Mouse (Mus musculus) ZHBTc4 (cell line): ENCODE results near the gene Cpne4.
A peak's percentile ranks its signal among the peaks of the same experiment; 100 is the strongest.

ENCODE experiments used
- DNase-seq: peaks from one replicate; pipeline ENCODE4 v3.0.0-alpha.2; 2011; ENCODE audit warnings: low read depth, low spot score

Cpne4 gene

DNA sequence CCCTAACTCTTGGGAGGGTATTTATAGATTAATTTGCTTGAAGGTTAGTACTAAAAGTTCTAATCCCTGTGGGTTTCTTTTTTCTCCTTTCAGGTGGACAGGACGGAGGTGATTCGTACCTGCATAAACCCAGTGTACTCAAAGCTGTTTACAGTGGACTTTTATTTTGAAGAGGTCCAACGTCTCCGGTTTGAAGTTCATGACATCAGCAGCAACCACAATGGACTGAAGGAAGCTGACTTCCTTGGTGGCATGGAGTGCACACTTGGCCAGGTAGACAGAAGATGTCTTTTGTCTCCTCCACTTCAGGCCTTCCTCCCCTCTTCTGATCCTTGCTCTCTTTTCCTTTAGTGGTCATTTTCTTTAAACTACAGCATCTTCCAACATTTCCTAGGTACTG lies 325.5 kb downstream of the Cpne4 start:
- no peak for DNase-seq

DNA sequence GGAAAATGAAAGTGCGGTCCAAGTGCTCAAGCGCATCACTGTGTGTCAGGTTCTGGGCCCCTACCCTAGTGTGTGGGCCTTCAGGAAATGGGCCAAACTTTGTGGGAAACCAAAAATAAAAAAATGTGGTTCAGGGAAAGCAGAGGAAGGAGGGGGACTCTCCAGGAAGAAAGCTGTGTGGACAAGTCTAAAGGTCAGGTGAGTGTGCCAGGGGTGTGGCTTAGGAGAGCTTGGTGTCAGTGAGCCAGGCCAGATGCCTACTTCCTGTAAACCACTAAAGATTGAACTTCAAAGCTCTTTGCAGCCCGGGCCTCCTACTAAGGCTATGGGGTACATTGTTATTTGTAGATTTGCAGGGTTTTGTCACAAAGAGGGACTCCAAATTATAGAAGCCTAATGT lies 327.1 kb downstream of the Cpne4 start:
- DNase-seq = no peak

DNA sequence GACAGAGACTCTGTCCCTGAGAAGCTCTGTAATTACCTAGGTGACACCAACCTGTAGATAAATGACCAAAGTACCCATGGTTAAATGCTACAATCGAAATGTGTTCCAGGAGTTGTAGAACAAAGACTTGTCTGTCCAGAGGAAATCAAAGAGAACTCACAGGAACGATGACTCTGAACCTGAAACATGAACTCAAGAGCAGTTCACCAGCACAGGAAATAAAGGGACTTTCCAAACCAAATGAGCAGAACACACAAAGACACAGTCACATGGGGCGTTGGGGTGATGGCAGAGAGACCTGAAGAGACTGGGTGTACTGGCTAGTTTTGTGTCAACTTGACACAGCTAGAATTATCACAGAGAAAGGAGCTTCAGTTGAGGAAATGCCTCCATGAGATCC lies 329.9 kb downstream of the Cpne4 start:
- no peak for DNase-seq

DNA sequence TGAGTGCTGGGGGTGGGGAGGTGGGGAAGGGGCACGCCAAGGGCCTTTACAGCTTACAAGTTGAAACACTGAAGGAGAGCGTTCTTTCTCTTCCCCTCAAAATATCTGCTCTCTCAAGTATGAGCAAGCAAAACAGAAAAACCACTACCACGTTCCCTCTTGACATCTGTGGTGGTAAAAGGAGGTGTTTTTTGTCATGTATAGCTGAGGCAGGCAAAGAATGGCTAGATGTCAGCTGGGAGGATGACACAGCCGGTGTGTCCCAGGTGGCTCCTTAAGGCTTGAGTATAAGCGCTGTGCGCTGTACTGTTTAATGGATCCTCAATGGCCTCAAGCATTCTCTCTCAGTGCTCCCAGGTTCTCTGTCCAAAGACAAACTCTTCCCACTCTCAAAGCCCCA lies 331.5 kb downstream of the Cpne4 start:
- DNase-seq = peak; percentile 15

DNA sequence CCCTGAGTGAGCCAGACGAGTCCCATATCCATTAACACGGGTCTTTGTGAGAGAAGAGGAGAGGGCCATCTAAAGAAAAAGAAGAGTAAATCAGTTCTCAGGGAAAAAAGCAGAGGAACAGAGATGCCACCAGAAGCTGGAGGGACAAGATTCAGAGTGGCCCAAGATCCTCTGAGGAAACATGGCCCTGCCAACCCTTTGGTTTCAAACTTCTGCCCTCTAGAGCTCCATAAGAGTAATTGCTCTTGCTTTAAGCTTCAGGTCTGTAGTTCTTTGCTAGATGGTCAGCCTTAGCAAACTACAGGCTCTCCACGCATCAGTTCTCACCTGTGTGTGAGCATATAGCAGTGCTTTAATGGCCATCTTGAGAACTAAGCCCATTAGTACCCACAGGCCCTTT lies 343.4 kb downstream of the Cpne4 start:
- DNase-seq = no peak

DNA sequence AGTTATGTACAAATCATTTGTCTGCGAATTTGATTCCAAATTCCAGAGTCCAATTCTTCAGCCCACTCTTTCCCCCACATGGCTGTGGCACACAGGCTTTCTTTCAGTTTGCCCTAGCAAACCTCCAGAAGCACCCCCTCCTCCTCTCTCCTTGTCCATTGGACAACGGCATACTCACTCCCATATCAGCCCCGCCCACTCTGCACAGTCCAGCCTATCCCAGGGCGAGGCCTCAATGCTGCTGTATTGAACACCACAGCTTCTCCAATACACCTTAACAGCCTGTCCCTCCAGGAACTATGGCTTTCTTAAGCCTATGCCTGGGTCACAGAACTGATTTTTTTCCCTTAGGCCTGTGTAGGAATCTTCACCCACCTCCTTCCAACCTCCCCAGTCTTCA lies 348.3 kb downstream of the Cpne4 start:
- DNase-seq = peak; percentile 29

DNA sequence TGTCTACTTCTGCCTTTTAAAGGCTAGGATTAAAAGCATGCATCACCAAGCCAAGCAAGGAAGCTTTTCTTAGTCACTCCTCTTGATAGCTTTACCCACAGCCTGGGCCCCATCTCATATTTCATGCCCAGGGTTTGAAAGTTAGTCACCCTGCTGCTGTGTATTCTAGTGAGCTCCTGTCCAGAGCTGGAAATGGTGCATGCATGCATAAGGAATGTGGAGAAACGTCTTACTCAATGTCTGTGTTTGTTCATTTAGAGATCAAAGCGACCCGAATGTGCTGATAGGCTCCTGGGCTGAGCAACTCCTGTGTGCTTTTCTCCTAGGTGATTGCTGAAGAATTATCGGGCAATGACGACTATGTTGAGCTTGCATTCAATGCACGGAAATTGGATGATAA lies 354.0 kb downstream of the Cpne4 start:
- DNase-seq = no peak

DNA sequence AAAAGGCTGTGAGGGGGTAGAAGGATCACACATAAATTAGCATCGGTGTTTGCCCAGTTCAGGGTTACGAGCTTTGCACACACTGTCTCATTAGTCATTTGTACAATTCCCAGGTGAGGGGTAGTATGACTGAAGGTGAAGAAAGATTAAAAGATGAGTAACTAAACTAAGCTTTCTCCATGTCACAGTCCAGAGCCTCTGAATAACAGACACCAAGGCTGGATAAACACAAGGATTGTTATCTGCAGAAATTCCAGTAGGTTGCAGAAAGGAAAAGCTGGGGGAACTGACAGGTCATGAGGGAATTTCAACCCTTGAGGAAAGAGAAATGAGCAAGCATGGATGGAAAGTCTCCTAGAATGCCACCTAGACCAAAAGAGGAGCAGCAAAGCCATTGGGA lies 354.7 kb downstream of the Cpne4 start:
- DNase-seq = no peak

DNA sequence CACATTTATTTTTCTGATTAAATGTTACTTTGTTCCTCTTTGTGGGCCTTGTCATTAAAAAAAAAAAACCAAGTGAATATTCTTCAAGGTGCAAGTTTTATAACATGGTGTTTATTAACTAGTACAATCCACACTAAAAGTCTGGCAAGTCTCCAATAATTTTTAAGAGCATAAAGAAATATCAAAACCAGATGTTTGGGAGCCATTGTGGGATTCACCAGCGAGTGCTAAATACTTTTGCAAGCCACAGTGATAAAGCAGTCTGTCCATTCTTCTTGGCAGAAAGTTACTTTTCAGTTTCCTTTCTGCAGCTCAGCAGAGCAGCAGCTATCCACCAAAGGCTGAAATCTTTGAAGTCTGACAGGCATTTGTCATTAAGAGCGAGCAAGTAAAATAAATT lies 365.6 kb downstream of the Cpne4 start:
- DNase-seq = no peak

DNA sequence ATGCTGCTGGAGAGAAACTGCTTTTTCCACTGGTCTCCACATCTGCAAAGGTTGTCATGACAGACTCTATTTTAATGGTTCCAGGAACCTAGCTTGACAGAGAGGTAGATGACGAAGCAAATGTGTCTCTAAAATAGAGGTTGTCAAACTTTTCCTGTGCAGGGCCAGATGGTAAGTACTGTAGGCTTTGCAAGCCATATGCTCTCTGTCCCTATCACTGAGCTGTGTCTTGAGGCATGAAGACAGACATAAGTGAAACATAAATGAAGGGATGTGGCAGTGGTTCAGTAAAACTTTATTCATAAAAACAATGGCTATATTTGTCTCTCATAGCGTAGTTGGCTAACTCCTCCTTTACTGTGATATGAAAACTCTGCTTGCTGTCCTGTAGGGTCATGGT lies 366.2 kb downstream of the Cpne4 start:
- no peak for DNase-seq

DNA sequence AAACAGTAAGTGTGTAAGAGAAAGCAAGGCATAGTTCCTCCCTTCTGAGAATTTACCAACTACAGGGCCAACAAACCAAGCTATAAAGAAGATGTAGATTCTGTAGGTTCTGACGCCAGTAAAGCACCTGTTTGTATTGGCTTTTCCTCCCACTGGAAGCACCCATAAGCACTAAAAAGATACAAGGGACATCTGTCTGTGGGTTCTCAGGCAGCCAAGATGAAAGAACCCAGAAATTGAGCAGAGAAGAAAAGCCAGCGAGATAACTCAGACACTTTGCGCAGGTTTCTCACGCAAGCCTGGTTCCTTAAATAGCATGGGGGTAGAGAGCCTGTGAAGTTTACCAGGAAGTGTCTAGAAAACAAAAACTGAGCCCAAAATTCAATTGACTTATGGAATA lies 374.1 kb downstream of the Cpne4 start:
- DNase-seq = no peak

DNA sequence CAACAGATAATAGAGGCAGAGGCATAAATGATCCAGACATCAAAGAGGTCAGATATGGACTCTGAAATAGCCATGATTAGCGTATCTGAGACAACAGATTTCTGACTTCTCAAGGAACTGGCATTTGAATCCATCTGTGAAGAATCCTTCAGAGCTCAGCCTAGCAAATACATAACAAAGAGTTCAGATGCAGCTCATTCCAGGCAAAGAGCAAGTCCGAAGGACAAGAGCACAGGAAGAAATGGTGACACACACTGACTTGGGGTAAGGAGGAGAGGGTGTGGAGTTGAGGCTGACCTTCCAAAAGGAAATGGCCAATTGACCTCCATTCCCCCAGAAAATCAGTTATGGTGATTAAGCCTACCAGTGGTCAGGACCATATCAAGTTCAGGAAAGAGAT lies 375.0 kb downstream of the Cpne4 start:
- peak; percentile 81 for DNase-seq

DNA sequence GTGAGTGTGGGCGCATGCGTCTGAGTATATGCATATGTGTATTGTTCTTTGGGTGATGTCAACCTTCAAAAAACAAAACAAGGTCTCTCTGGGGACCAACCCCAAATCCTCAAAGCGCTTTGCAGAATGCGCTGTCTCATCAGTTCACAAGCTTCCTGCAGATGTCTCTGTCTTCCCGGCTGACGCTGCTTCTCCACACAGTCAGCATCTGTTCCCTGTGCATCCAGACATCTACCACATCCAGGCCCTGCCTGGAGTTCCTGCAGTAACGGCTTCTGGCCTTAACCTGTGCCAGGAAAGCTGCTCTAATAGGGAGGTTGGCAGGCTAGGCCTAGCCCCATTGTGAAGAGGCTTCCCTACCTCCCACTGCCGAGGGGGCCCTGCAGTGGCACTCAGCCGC lies 381.7 kb downstream of the Cpne4 start:
- no peak for DNase-seq

DNA sequence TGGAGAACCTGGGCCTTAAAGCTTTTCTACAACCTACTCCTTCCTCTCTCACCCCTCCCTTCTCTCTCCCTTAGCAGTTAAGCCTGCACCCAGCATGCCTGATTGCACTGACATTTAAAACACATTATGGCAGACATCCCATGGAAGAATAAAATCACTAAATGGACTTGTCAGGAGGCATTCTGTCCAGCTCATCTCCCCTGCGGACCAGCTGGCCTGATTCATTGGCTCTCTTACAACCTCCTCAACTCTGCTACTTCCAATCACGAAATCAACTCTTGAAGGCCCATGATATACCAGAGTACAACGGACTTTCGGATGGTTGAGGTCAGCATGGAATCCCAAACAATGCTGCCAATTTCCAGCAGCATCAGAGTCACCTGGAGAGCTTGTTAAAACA lies 393.3 kb downstream of the Cpne4 start:
- DNase-seq = no peak

DNA sequence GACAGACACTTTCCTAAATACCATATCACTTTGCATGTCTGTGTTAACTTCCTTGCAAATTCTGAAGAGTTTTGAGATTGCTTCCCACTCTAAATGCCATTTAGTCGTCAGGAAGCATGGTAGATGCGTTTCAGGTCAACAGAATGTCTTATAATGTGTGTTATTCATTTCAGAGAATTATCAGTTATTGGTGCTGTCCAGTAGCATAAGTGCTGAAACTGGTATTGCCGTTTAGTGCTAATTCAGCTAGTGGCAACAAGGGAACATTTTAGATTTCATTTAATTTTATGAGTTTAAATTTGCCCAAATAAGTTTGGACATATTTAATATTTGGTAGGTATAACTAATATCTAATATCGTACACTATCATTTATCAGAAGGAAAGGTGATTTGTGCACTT lies 403.5 kb downstream of the Cpne4 start:
- no peak for DNase-seq

DNA sequence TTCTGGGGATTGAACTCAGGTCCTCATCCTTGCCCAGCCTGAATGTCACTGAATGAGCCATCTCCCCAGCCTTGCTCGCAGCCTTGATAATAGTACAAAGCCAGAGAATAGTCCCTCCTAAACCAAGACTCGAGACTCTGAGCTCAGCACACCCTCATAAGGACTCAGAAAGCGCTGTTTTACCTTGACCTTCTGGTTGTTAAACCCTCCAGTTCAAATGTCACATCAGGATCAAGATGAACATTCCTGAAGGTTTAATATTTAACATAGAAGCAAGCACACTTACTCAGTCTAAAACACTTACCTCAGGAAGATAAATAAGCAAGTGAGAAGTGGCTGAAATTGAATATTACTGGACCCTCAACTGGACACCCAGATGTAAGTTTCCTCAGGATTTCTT lies 405.1 kb downstream of the Cpne4 start:
- no peak for DNase-seq

DNA sequence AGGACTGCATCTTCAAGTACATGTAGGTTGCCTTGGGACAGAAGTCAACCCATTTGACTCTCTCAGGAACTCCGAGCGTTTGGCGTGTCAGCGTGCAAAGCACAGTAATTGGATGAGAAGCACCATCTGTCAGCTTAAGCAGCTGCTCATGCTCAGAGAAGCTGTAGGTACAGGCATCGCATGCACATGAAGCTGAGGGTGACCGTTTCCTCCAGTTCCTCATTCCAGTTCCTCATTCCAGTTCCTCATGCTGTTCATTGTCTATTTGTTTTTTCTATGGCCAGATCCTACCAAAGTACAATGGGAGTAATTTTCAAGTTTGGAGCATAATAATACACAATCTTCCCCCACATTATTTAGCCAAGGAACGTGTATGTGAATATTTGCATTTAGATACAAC lies 425.7 kb downstream of the Cpne4 start:
- no peak for DNase-seq

DNA sequence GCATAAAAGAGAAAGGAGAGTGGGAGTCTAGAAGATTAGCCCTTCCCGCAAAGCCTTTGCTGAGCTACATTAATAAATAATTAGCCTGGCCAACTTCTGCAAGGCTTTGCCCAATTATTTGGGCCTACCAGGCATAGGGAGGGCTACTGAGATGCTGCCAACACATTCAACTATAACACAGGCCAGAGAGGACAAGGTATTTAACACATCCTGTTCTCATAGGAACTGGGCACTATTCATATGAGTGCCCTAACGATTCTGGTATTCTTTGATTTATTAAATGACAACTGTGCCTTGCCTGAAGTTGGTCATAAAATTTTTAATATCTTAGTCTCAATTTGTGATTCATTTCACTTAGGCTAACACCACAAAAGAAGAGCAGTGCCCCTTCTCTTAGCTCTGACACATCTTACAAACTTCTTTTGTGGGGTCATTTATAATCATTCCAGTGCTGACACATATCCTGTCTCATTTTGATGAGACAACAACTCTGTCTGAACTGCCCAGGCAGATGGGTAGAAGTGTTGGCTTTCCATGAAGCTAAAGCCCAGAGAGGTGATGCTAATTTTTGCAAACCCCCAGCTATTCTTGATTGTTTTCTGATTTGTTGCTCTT lies 435.0 kb downstream of the Cpne4 start:
- no peak for DNase-seq

DNA sequence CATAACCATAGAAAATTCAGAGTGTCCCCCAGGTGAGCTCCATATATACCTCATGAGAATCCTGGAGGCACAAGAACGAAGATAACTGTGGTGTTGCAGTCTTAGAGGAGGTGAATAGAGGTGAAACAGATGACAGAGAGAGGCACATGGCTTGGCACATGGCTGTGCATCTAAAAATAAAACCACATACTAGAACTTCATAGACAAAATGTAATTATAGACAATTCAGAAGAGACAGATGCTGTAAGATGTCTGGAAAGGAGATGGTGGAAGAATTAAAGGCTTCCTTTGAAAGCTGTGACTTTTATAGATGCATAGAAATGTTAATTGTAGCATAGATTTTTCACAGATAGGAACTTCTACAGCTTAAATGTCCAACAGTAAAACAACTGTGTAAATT lies 451.1 kb downstream of the Cpne4 start:
- DNase-seq = no peak

DNA sequence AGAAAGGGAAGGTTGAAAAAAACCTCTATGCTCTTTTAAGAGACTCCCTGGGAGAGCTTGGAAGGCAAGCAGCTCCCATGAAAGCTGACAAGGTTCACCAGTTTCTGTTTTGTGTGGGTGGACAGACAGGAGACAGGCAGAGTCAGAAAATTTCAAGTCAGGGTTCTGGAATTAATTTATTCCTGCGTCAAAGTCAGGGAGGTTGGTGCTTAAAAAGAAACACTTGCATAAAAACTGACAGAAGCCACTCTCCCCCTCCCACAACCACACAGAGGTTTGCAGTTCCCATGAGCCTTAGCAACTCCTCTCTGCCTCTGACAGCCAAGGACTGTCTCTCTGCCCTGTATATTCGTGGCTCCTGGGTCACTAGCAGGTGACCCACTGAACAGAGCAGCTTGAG lies 463.6 kb downstream of the Cpne4 start:
- no peak for DNase-seq

DNA sequence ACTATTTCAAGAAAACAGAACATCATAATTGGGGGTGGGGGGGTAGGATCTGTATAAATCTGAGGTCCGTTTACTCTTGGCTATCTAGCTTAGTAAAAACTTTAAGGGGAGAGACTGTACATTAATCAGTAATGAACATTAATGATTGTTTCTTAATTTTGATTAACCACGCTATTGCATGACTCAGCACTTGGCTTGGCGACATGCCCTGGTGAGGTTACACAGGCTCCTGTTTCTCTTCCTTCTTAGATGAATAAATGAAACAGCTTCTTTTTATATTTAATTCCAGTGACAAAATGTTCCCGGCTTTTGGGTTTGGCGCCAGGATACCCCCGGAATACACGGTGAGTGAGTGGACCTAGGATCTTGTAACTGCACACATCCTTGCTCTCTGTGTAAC lies 471.1 kb downstream of the Cpne4 start:
- no peak for DNase-seq

DNA sequence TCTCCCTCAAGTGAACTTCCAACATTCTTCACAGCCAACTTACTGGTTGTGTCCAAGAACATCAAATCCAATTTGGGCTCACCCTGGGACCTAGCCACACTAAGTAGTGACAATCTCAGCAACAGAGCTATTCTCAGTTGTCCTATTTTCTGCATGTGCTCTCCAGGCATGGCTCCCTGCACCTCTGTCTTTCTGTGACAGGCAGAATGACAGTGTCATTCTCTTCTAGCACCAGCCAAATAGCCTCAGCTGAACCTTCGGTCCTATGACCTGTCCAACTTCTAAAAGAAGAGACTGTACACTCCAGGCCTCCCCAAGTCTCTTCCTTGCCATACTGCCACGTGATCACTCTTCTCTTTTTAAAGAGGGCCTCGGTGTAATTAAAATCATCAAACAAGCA lies 481.2 kb downstream of the Cpne4 start:
- DNase-seq = no peak

DNA sequence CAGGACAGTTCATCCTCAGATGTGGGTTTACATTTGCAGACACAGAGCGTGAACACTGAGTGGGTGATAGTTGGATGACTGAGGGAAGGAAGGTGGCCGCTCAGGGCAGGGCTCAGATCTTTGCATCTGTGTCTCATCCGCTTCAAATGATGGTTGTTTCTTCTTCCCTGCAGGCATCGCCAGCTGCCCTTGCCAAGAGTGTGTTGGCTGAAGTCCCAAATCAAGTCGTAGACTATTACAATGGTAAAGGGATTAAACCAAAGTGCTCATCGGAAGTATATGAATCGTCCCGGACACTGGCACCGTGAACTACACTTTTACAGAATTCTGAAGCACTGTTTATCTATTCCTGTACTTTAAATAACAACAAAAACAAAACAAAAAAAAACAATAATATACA lies 485.5 kb downstream of the Cpne4 start:
- no peak for DNase-seq

DNA sequence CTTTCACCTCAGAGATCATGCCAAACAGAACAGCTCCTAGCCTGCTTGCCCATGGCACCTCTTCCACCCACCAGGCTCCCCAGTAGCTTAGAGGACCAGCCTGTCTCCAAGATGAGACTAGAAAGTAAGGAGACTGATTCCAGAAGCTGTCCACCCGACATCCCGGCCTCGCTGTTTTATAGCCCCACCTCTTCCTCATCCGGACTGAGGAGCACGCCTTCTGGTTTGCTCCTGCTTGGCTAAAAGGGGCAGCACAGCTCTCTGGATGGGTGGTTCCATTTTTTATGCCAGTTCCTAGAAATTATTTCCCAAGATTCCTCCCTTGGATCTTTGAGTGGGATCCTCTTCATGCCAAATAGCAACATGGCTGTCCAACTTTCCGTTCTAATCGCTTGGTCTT lies 486.6 kb downstream of the Cpne4 start:
- no peak for DNase-seq

DNA sequence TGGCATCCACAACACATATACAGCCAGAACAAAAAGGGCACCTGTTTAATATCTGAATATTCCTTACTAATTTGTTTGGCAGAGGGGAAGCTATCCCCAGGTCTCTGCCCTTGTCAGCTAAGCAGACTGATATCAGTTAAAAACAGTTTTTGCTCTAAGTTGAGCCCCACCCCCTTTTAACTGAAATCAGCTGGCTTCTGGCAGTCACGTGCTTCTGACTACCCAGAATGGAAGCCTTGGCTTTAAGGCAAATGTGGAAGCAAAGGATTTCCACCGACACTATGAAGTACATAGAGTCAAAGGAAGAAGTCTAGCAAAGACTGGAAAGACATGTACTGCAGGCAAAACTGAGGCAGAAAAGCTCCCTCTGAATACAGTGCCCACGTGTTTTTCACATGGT lies 490.8 kb downstream of the Cpne4 start:
- no peak for DNase-seq
